Mouse (Mus musculus) neural tube, embryonic 10.5 days (tissue): ENCODE results near the gene Nipa1.
"Not testable (repeated sequence)": the region's sequence is repeated elsewhere in the genome, so short reads cannot be mapped to it uniquely, and the experiment has no call there.

ENCODE experiments used
- DNase-seq: peaks from one replicate; pipeline ENCODE4 v3.0.0-alpha.2; 2017; ENCODE audit warnings: low spot score; ENCODE audit errors: extremely low spot score

The Nipa1 gene

DNA sequence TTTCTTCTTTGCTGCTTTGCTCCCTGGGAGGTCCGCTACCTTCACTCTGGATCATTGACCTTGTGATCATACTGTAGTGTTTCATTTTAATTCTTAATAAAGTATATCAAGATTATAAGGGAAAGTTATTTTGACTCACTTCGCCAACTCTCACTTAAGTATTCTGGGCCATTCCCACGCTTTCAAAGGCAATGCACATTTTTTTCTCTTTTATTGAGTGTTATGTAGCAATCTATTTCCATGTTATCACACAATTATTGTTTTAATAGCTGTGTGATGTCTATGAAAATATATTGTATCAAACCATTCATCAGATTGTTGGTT is at the start of gene Nipa1:
Gene Nipa1 (minus strand): TSS at position 25 of the 324 bp plus-strand sequence.
- no peak for DNase-seq

- DNase-seq = no peak
Measured at GRCm38 (mm10) chr7:56066634-56067033, 46.9 kb upstream of the Nipa1 start.

- no peak for DNase-seq
Measured at GRCm38 (mm10) chr7:56066136-56066535, 46.4 kb upstream of the Nipa1 start.

GRCm38 (mm10) chr7:56064876-56065275 is 45.1 kb upstream of the Nipa1 start:
- no peak for DNase-seq

DNA sequence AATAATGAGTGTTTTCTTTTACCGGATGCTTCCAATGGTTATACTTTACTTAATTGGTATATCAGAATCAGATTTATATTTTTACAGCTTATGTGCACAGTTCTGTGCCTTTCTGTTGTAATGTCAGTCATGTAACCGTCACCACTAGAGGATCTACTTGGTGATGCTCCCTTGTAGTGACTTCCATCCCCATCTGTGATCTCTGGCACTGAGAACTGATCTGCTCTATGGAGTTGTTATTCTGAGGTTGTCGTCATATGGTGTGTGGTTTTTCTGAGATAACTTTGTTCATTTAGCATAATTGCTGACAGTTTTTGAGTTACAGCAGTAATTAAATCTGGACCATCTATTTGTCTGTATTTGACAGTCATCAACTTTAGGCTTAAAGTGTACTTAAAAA is 35.6 kb upstream of the Nipa1 start:
- DNase-seq = no peak

- no peak for DNase-seq
Measured at GRCm38 (mm10) chr7:56052996-56053395, 33.2 kb upstream of the Nipa1 start.

- DNase-seq = peak; percentile 57
Measured at GRCm38 (mm10) chr7:56050487-56050911, 30.7 kb upstream of the Nipa1 start.

DNA sequence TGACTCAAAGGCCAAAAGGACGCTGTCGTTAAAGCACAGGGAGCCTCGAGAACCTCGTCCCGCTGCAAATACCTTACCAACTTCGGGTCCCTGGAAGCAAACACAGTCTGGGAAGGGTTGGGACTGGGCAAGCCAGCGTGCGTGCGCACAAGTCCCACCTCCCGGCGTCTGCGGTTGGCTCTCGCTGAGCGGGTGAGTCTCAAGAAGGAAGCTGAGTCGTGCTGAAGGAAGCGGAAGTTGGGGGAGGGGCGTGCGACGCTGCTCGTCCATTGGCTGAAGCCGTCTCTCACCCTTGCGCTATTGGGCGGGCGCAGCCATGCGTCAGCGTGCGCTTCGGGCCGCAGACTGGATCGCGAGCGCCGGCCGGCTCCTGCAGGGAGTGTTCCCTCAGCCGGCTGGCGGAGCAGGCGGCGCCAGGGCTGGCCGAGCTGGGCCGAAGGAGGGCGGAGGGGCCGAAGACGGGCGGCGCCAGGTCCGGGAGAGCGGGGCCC is 30.1 kb upstream of the Nipa1 start, which contains the start of gene Herc2:
Gene Herc2 (plus strand): TSS at position 366 of the 491 bp plus-strand sequence.
- DNase-seq = peak; percentile 95

DNA sequence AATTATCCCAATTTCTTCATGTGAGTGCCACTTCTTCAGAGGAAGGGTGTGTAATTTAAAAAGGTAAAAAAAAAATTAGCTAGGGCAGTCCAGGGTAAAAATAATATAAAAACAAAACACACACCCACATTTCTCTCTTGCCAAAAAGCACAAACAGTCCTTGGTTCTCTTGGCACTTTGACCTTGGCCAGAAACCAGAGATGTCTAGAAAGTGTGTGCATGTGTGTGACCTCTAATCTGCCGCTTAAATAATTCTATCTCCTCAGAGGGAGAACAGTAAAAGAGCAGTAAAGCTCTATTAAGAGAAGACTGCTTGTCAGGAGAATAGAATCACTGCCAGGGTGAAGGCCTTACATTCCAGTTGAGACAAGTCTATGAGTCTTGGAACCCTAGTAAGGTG is 27.4 kb upstream of the Nipa1 start:
- DNase-seq = no peak

GRCm38 (mm10) chr7:56044267-56044629 is 24.5 kb upstream of the Nipa1 start:
- DNase-seq = no peak

DNA sequence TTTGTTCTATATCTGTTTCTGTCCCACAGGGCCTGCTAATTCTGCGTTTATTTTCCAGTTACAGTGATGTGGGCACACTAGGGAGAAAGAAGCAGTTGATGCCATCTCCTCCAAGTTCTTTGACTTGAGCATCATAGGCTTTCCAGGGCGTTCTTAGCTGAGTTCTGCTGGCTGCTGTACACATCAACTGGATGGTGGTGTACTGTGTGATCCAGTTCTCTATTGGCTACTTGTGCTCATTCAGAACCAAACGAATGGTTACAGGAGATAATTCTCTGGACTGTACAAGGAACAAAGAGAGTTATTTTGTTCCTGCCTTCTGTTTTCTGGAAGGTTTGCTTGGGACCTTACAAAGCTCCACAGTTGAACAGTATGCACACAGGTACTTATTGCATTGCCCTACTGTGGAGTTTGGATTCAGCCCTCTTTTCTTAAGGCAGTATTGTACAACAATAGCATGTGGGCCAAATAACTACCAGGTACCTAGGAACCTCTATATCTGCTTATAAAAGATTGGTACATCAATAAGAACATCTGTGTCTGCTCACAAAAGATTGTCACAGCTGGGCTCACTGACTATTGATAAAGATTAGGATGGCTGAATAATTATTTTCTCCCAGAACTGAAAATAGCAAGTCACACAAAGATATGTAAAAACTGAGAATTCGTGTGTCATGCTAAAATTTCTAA is 24.0 kb upstream of the Nipa1 start:
- DNase-seq = no peak

DNA sequence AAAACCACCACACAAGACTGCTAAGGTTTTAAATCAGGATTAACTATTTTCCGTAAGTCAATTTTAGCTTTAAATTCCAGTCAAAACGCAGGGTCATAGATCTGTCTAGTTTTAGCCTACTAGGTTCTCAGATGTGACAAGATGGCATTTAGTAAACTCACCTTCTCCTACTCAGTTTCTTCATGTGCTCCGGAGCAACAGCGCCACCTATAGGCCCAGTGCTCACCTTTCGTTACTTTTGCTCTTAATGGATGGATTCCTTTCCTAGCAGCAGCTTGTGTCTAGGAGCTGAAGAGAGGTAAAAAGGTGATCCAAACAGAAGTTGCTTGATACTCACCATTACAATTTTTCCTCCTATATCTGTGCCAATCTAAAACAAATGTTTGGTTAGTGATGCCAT is 22.6 kb upstream of the Nipa1 start:
- peak; percentile 71 for DNase-seq

GRCm38 (mm10) chr7:56023586-56023985 is 3.8 kb upstream of the Nipa1 start:
- DNase-seq = no peak

DNA sequence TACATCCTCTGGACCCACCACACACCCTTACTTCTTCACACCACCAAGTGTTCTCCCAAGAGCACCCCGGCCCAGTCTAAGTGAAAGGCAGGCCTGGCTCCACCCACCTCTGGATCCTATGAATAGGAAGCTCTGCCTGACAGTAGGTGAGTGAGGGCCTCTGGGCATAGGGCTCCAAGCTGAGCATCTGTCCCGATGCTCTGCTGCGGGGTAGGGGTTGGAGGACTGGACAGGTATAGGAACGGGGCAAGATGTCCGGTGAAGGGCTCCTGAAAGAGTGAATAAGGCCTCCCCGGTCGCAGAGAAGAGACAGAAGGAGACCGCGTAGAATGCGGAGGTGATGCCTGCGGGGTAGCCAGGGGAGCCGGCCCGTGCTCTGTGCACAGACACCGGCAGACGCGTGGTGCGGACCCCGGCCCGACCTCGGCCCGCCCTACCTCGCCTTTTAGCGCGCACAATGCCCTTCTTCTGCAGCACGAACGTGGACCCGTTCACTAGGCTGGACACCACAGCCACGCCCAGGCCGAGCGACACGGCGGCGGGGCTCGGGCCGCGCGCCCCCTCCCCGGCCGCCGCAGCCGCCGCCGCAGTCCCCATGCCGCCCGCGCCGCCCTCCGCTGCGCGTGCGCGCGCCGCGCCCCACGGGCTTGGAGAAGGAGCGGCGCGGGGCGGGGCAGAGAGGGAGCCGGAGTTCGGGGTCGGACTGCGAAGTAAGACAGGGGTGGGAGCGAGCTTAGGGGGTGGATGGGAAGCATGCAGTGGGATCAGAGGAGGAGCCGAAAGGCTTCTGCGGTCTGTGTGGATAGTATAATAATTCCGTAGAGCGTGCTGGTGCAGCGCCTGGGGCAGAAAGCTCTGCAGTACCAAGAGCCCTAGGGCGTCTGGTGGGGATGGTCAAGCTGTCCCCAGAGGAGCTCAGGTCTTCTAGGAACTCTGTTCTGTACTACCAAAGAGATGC is 503 bp downstream of the Nipa1 start:
- peak; percentile 76 for DNase-seq

DNA sequence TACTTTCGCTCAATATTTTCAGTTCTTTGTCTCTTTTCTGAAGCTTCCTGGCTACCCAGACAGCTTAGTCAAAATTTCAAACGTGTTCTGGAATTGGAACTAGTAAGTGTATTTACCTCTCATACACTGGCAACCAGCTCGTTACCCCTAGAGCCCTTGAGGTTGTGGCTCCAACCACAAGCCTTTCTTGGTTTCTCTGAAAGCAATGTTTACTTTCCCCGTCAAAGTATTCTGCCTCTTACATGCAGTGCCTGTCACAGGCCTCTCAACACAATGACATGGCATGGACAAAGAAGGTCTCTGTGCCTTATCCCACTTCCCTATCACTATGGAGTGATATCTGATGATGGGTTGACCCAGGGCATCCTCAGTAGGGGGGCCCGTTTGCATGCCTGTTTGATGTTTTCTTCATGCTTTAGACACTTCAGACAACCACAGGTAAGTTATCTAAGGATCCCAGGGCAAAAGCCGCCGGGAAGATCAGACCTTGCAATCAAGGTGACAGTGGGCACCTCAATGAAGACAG is 1.2 kb downstream of the Nipa1 start:
- no peak for DNase-seq

GRCm38 (mm10) chr7:56017761-56018160 is 2.0 kb downstream of the Nipa1 start:
- DNase-seq = no peak

- no peak for DNase-seq
Measured at GRCm38 (mm10) chr7:56015837-56016236, 3.9 kb downstream of the Nipa1 start.

DNA sequence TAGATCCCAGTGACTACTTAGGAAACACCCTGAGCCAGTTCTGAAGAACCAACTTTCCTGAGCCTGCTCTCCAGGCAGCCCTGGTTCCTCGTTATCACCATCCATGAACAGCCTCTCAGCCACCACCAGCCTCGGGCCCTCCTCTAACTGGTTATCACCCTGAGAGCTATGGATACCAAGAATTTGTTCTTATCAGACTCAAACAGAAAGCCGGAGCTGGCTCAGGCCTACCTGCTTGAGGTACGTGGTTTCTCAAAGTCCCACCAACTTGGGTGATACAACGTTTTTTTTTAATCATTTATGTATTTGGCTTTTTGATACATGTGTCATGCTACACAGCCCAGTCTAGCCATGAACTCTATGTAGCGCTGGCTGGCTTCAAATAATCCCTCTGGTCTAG is 4.6 kb downstream of the Nipa1 start:
- no peak for DNase-seq

GRCm38 (mm10) chr7:56014002-56014702 is 5.6 kb downstream of the Nipa1 start:
- not testable (repeated sequence) for DNase-seq

DNA sequence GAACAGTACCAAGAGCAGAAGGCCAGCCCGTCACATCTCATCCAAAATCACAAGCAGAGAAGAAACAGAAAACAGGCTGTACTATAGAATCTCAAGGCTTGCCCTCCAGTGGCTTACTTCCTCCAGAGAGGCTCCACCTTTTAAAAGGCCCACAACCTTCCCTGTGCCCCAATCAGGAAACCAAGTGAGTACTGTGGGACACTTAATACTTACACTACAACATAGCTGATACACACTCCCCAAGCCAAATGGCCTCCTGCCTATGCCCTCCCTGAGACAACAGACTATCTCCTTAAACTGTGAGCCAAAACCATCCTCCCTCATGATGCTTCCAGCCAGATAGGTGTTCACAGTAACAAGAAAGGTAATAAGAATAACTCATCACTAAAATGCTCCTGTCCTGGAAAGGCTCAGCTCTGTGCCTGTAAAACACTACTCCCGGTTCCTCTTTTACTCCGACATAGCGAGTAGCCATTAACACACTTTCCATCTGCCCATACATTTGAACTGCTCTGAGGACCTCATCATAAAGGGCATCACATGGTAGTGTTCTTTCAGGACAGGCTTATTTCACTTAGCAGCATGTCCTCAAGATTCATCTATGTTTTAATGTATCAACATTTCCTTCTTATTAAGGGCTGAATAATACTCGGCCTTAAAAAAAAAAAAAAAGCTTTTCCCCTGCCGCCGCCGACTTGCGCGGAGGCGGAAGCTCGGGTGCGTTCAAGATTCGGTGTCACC is 6.3 kb downstream of the Nipa1 start:
- no peak for DNase-seq

- DNase-seq = no peak
Measured at GRCm38 (mm10) chr7:56011018-56011333, 8.8 kb downstream of the Nipa1 start.
